Comparison of ENCODE assay signal across 19 mouse cellular contexts in the genomic region with DNA sequence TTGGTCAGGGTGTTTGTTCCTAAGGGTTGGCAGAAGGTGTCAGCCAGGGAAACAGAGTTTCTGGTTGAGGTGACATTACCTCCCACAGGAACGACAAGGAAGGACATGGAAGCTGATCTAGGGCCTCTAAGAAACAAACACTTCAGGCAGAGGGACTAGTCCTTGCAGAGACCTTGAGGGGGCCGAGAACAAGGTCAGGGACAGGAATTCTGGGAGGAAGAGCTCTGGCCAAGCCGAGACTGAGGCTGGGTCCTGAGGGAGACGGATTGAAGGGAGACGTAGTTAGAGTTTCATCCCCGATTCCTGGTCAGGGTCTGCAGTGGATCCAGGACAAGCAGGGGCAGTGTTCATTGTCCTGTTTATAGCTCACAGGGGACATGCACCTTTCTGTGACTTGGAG.
A peak's percentile ranks its signal among the peaks of the same experiment; 100 is the strongest.
DNase-seq lines count a peak whose midpoint lies in the region; ATAC-seq and TF ChIP-seq lines count a peak whose summit lies in the region.
"Had no signal": no experiment of that assay in that cellular context is flagged by ENCODE, and none has a peak within 500 bp of the region (broad histone marks: within the 10 kb centered on the region; RNA-seq: fewer than 3 reads in every experiment).

No protein-coding gene starts in this region.

- no peak overlapping the region for H3K4me2 ChIP-seq in heart, embryonic 12.5 days
- H3K4me2 ChIP-seq in kidney, embryonic 16.5 days (replicated peaks; ENCODE audit: low read depth, low read length) = no peak overlapping the region
- no peak overlapping the region for H3K4me2 ChIP-seq in lung, postnatal 0 days (replicated peaks; ENCODE audit: low read depth, low read length)
- H3K4me2 ChIP-seq: hindbrain, embryonic 14.5 days; midbrain, embryonic 11.5 days had no signal

- no peak for TF ChIP-seq EP300 in lung, postnatal 0 days (IDR thresholded peaks at IDR 0.05)

- H3K27ac ChIP-seq in heart, embryonic 12.5 days (ENCODE audit: poor library complexity, severe bottlenecking) = no peak overlapping the region
- H3K27ac ChIP-seq in kidney, embryonic 16.5 days (ENCODE audit: low read length) = peak overlapping the region; percentile 48; the same call in 1 of the 2 replicates
- peak overlapping the region; percentile 85 for H3K27ac ChIP-seq in lung, postnatal 0 days (ENCODE audit: low read length)
- H3K27ac ChIP-seq: hindbrain, embryonic 14.5 days; macrophage had no signal

- 51% methylated on average over 6 of the region's 6 CpGs for WGBS in heart, embryonic 12.5 days
- 54% methylated on average over 6 of the region's 6 CpGs for WGBS in kidney, embryonic 16.5 days
- WGBS in lung, postnatal 0 days = 38% methylated on average over 6 of the region's 6 CpGs
- WGBS in lung, adult 2 months = 61% methylated on average over 6 of the region's 6 CpGs

- H3K9ac ChIP-seq in heart, embryonic 12.5 days = 0 out of 2 replicates have a peak overlapping the region, but pooled peaks have one; percentile 19
- no peak overlapping the region; the same call in 1 of the 2 replicates for H3K9ac ChIP-seq in kidney, embryonic 16.5 days (replicated peaks; ENCODE audit: low read length)
- 0 out of 2 replicates have a peak overlapping the region, but pooled peaks have one; percentile 12 for H3K9ac ChIP-seq in lung, postnatal 0 days (replicated peaks; ENCODE audit: low read depth)
- H3K9ac ChIP-seq: hindbrain, embryonic 14.5 days had no signal

- peaks cover 88% of the 10 kb centered on the region for H3K4me1 ChIP-seq in heart, embryonic 12.5 days (replicated peaks)
- H3K4me1 ChIP-seq in kidney, embryonic 16.5 days (ENCODE audit: insufficient read depth, low read length) = peaks cover 30% of the 10 kb centered on the region
- H3K4me1 ChIP-seq in lung, postnatal 0 days (ENCODE audit: insufficient read depth, low read depth, low read length) = peaks cover 38% of the 10 kb centered on the region
- H3K4me1 ChIP-seq in lung, adult 2 months (ENCODE audit: control insufficient read depth, insufficient read depth, low read length) = peaks cover 31% of the 10 kb centered on the region

- no peak for TF ChIP-seq CTCF in lung, postnatal 0 days (IDR thresholded peaks at IDR 0.05)
- TF ChIP-seq CTCF in lung, adult 2 months (IDR thresholded peaks at IDR 0.05; ENCODE audit: insufficient read depth, low read length) = no peak

- no peaks in the 10 kb centered on the region for H3K36me3 ChIP-seq in heart, embryonic 12.5 days
- H3K36me3 ChIP-seq in kidney, embryonic 16.5 days (ENCODE audit: insufficient read depth, low read length) = no peaks in the 10 kb centered on the region
- no peaks in the 10 kb centered on the region for H3K36me3 ChIP-seq in lung, postnatal 0 days (ENCODE audit: insufficient read depth, low read length)
- H3K36me3 ChIP-seq: G1E had no signal

- no peaks in the 10 kb centered on the region for H3K9me3 ChIP-seq in heart, embryonic 12.5 days (replicated peaks)
- no peaks in the 10 kb centered on the region for H3K9me3 ChIP-seq in kidney, embryonic 16.5 days (ENCODE audit: low read length)
- no peaks in the 10 kb centered on the region for H3K9me3 ChIP-seq in lung, postnatal 0 days (ENCODE audit: low read length)
- H3K9me3 ChIP-seq: G1E had no signal

- no peak for TF ChIP-seq POLR2A in lung, adult 2 months (IDR thresholded peaks at IDR 0.05; ENCODE audit: borderline replicate concordance, extremely low read depth, low read depth, low read length)

- peak; percentile 64 to 82 for DNase-seq in adrenal gland, adult (ENCODE audit: inconsistent age in 2 of 2, low spot score in 1 of 2)
- no peak for DNase-seq in adrenal gland, adult 8-10 months
- DNase-seq in heart, adult 18-20 months = no peak
- DNase-seq in kidney, postnatal 14 days = no peak
- no peak for DNase-seq in lung, postnatal 0 days (ENCODE audit: low spot score)
- DNase-seq in lung, adult 2 months = no peak
- DNase-seq: cerebellum, adult 2 months; liver; right cerebral cortex, postnatal 4 days; thymus, adult 2 months had no signal

- no peak overlapping the region for H3K4me3 ChIP-seq in heart, embryonic 12.5 days
- no peak overlapping the region for H3K4me3 ChIP-seq in kidney, embryonic 16.5 days (ENCODE audit: low read length)
- no peak overlapping the region for H3K4me3 ChIP-seq in lung, postnatal 0 days (ENCODE audit: low read depth, low read length)
- no peak overlapping the region for H3K4me3 ChIP-seq in lung, adult 2 months (replicated peaks; ENCODE audit: extremely low read depth, low read depth, low read length)
- H3K4me3 ChIP-seq: erythroblast, embryonic 14.5 days had no signal

- no peaks in the 10 kb centered on the region for H3K27me3 ChIP-seq in heart, embryonic 12.5 days (replicated peaks)
- H3K27me3 ChIP-seq in kidney, embryonic 16.5 days (ENCODE audit: insufficient read depth, low read length) = no peaks in the 10 kb centered on the region
- no peaks in the 10 kb centered on the region for H3K27me3 ChIP-seq in lung, postnatal 0 days (replicated peaks; ENCODE audit: insufficient read depth, low read length)

- ATAC-seq in heart, embryonic 12.5 days (ENCODE audit: insufficient number of reproducible peaks, low FRiP score) = no peak
- ATAC-seq in kidney, embryonic 16.5 days (ENCODE audit: low FRiP score, low TSS enrichment) = no peak
- no peak for ATAC-seq in lung, postnatal 0 days
- ATAC-seq: CD4-positive, CD25-positive, alpha-beta regulatory T cell, adult 4 months; forebrain, embryonic 16.5 days had no signal

Comparison
In these comparisons a context has a peak if more than half of its experiments do, and no peak if none do; other contexts are left out.
1. DNase-seq: peak in adrenal gland, adult (2 of 2); none in adrenal gland, adult 8-10 months (single experiment), heart, adult 18-20 months (0 of 2), kidney, postnatal 14 days (single experiment), lung, postnatal 0 days (single experiment) and lung, adult 2 months (single experiment).